Mouse (Mus musculus) NIH3T3 (cell line): ENCODE data around the gene Vwa8.
"Not testable (repeated sequence)": the region's sequence is repeated elsewhere in the genome, so short reads cannot be mapped to it uniquely, and the experiment has no call there.

Experiments used
- DNase-seq: peaks from one replicate; pipeline ENCODE4 v3.0.0-alpha.2; 2012; ENCODE audit warnings: low read depth

Vwa8 gene

GRCm38 (mm10) chr14:78885915-78886534, 37.2 kb downstream of the Vwa8 start:
- DNase-seq = no peak

- DNase-seq = peak; percentile 74
These were observed 37.8 kb downstream of the Vwa8 start for GRCm38 (mm10) chr14:78886566-78887234.

- DNase-seq = not testable (repeated sequence)
These were observed 38.6 kb downstream of the Vwa8 start for GRCm38 (mm10) chr14:78887494-78887893.

- no peak for DNase-seq
These were observed 46.6 kb downstream of the Vwa8 start for GRCm38 (mm10) chr14:78895496-78895895.

GRCm38 (mm10) chr14:78896252-78896651, 47.4 kb downstream of the Vwa8 start:
- peak; percentile 9 for DNase-seq

GRCm38 (mm10) chr14:78900770-78901169, 51.9 kb downstream of the Vwa8 start:
- DNase-seq = peak; percentile 76

GRCm38 (mm10) chr14:78908205-78908863, 59.5 kb downstream of the Vwa8 start:
- DNase-seq = no peak

GRCm38 (mm10) chr14:78912076-78912475, 63.2 kb downstream of the Vwa8 start:
- no peak for DNase-seq

GRCm38 (mm10) chr14:78914180-78914579, 65.3 kb downstream of the Vwa8 start:
- DNase-seq = no peak

GRCm38 (mm10) chr14:78916691-78917090, 67.8 kb downstream of the Vwa8 start:
- DNase-seq = no peak

GRCm38 (mm10) chr14:78921219-78921618, 72.4 kb downstream of the Vwa8 start:
- peak; percentile 69 for DNase-seq

- DNase-seq = no peak
These were observed 74.8 kb downstream of the Vwa8 start for GRCm38 (mm10) chr14:78923631-78924030.

- DNase-seq = no peak
These were observed 76.1 kb downstream of the Vwa8 start for GRCm38 (mm10) chr14:78924755-78925537.

GRCm38 (mm10) chr14:78932094-78932493, 83.2 kb downstream of the Vwa8 start:
- DNase-seq = no peak

- DNase-seq = no peak
These were observed 84.5 kb downstream of the Vwa8 start for GRCm38 (mm10) chr14:78933399-78933798.

- DNase-seq = peak; percentile 76
These were observed 85.7 kb downstream of the Vwa8 start for GRCm38 (mm10) chr14:78934596-78934995.

- DNase-seq = peak; percentile 79
These were observed 86.9 kb downstream of the Vwa8 start for GRCm38 (mm10) chr14:78935796-78936195.

- no peak for DNase-seq
These were observed 93.1 kb downstream of the Vwa8 start for GRCm38 (mm10) chr14:78941741-78942475.

- no peak for DNase-seq
These were observed 106.9 kb downstream of the Vwa8 start for GRCm38 (mm10) chr14:78955745-78956144.

- DNase-seq = no peak
These were observed 121.8 kb downstream of the Vwa8 start for GRCm38 (mm10) chr14:78970621-78971020.

GRCm38 (mm10) chr14:78972424-78972823, 123.6 kb downstream of the Vwa8 start:
- no peak for DNase-seq

GRCm38 (mm10) chr14:78983104-78983503, 134.3 kb downstream of the Vwa8 start:
- DNase-seq = peak; percentile 13
